In the genomic region with DNA sequence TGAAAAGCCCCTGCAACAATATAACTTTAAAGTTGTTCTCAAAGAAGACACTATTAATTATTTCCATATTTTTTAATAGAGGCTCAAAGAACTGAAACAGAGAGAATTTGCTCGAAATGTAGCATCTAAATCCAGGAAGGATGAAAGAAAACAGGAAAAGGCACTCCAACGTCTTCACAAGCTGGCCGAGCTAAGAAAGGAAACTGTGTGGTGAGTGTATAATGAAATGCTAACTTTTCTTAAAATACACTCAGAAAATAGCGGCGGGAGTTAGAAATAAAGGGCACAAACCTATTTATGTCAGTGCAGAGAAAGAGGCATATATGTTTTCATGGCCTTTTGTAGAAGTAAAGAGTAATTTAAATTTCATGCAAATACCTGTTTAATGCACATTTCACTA, we compare ENCODE assay signal across 30 mouse cellular contexts.
"Had no signal": no experiment of that assay in that cellular context is flagged by ENCODE, and none has a peak within 500 bp of the region (broad histone marks: within the 10 kb centered on the region; RNA-seq: fewer than 3 reads in every experiment).

No protein-coding gene starts in this region.

- H3K9me3 ChIP-seq: limb, embryonic 10.5 days; limb, embryonic 12.5 days; limb, embryonic 13.5 days; limb, embryonic 15.5 days; liver, embryonic 12.5 days; liver, embryonic 13.5 days; liver, embryonic 15.5 days; lung, embryonic 15.5 days; midbrain, embryonic 10.5 days; midbrain, embryonic 12.5 days; midbrain, embryonic 15.5 days; neural tube, embryonic 12.5 days had no signal

- H3K9ac ChIP-seq: limb, embryonic 12.5 days; limb, embryonic 13.5 days; limb, embryonic 15.5 days; liver, embryonic 12.5 days; liver, embryonic 13.5 days; liver, embryonic 14.5 days; liver, embryonic 15.5 days; liver, postnatal 0 days; lung, embryonic 14.5 days; lung, embryonic 15.5 days; midbrain, embryonic 12.5 days; midbrain, embryonic 15.5 days; neural tube, embryonic 12.5 days had no signal

- H3K4me1 ChIP-seq: limb, embryonic 10.5 days; limb, embryonic 12.5 days; limb, embryonic 13.5 days; limb, embryonic 15.5 days; liver, embryonic 12.5 days; liver, embryonic 13.5 days; liver, embryonic 15.5 days; lung, embryonic 15.5 days; megakaryocyte, embryonic 14.5 days; midbrain, embryonic 10.5 days; midbrain, embryonic 12.5 days; midbrain, embryonic 15.5 days; neural tube, embryonic 12.5 days had no signal

- H3K36me3 ChIP-seq: limb, embryonic 10.5 days; limb, embryonic 12.5 days; limb, embryonic 13.5 days; limb, embryonic 15.5 days; liver, embryonic 12.5 days; liver, embryonic 13.5 days; liver, embryonic 15.5 days; lung, embryonic 15.5 days; midbrain, embryonic 10.5 days; midbrain, embryonic 12.5 days; midbrain, embryonic 15.5 days; neural tube, embryonic 12.5 days had no signal

- DNase-seq: left cerebral cortex, postnatal 4 days; liver; liver, embryonic 13.5 days; liver, postnatal 0 days; lung, adult 18-20 months; lung, adult 2 months; lung, embryonic 14.5 days; lung, postnatal 10 days; lung, postnatal 14 days; lung, postnatal 36 days; lung, postnatal 4 days; midbrain, embryonic 14.5 days had no signal

- H3K27ac ChIP-seq: limb, embryonic 10.5 days; limb, embryonic 12.5 days; limb, embryonic 13.5 days; limb, embryonic 15.5 days; liver, embryonic 12.5 days; liver, embryonic 13.5 days; liver, embryonic 14.5 days; liver, embryonic 15.5 days; lung, embryonic 15.5 days; macrophage; midbrain, embryonic 10.5 days; midbrain, embryonic 12.5 days; midbrain, embryonic 15.5 days; neural tube, embryonic 12.5 days had no signal

- ATAC-seq: liver, embryonic 12.5 days; liver, postnatal 0 days; lung, postnatal 0 days; midbrain, embryonic 15.5 days; midbrain, embryonic 16.5 days had no signal

- H3K4me3 ChIP-seq: limb, embryonic 10.5 days; limb, embryonic 12.5 days; limb, embryonic 13.5 days; limb, embryonic 15.5 days; liver, embryonic 12.5 days; liver, embryonic 13.5 days; liver, embryonic 15.5 days; lung, embryonic 15.5 days; megakaryocyte, embryonic 14.5 days; midbrain, embryonic 10.5 days; midbrain, embryonic 12.5 days; midbrain, embryonic 15.5 days; myocyte; neural tube, embryonic 12.5 days had no signal

- H3K27me3 ChIP-seq: limb, embryonic 12.5 days; limb, embryonic 13.5 days; limb, embryonic 15.5 days; liver, embryonic 12.5 days; liver, embryonic 13.5 days; liver, embryonic 15.5 days; lung, embryonic 15.5 days; megakaryocyte, embryonic 14.5 days; midbrain, embryonic 12.5 days; midbrain, embryonic 15.5 days; neural tube, embryonic 12.5 days had no signal

- H3K4me2 ChIP-seq: limb, embryonic 12.5 days; limb, embryonic 13.5 days; limb, embryonic 15.5 days; liver, embryonic 11.5 days; liver, embryonic 12.5 days; liver, embryonic 13.5 days; liver, embryonic 15.5 days; lung, embryonic 14.5 days; lung, embryonic 15.5 days; midbrain, embryonic 12.5 days; midbrain, embryonic 15.5 days; neural tube, embryonic 12.5 days had no signal
